Mouse (Mus musculus): ENCODE measurements at regions not wholly inside any gene's neighbourhood (a gene's known extent, or its start where the extent isn't known, plus 50 kb on each side); places are given as distances from the start of the nearest gene placed in this dataset.

DNA sequence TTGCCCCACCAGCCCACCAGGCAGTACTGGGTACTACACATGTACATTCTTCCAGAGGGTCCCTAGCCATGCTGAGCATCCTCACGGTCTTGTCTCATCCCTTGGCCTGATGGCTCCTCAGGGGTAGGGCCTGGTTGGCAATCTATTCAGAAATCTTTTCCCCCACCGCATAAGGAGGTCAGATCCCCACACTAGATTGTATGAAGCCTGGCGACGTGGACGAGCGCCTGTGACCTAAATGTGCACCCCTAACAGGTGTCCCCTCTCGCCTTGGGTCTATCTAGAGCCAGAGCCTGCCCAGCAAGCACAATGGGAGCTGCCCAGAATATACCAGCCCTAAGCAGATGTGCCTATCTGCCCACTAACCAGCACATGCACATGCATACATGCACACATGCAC lies 111.4 kb upstream of the Mrps22 start:
- no peak overlapping the region for H3K9ac ChIP-seq (ENCODE audit: low read depth, low read length)
- WGBS = 87% methylated on average over 7 of the region's 7 CpGs
- no peaks in the 10 kb centered on the region for H3K4me1 ChIP-seq (replicated peaks; ENCODE audit: control insufficient read depth, insufficient read depth, low read length)
- no peak for TF ChIP-seq CTCF (IDR thresholded peaks at IDR 0.05; ENCODE audit: low read depth)
- no peak overlapping the region for H3K4me3 ChIP-seq (ENCODE audit: low read depth, low read length)
- H3K36me3 ChIP-seq (ENCODE audit: control insufficient read depth, insufficient read depth) = no peaks in the 10 kb centered on the region
- H3K9me3 ChIP-seq (ENCODE audit: control insufficient read depth) = no peaks in the 10 kb centered on the region
- H3K27ac ChIP-seq (ENCODE audit: low read depth, low read length) = no peak overlapping the region
- H3K4me2 ChIP-seq (replicated peaks; ENCODE audit: low read depth) = no peak overlapping the region
- no peaks in the 10 kb centered on the region for H3K27me3 ChIP-seq (replicated peaks; ENCODE audit: control insufficient read depth, insufficient read depth, low read length)
- ATAC-seq = no peak

DNA sequence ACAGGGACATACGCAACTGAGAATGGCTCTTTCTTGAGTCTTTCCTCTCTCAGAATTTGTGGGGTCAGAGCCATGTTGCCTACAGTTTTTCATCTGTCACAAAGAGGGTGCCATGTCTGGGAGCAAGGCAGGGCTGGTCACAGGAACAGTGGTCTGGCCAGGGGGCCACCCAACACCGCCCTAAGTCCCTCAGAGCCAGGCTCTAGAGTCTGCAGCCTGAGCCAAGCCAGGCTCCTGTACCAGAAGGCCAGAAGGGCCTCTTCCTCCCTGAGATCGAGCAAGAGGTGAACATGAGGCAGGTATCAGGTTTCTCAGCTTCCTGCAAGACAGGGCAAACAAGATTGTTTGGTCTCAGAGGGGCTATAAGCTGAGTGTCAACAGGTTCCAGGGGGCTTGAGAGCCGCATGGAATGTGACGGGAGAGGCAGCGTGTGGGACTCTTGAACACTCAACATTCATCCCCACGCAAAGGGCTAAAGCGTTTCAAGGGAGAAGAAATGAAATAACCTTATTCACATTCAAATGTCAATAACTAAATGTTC lies 110.6 kb upstream of the Mrps22 start:
- no peak overlapping the region for H3K4me3 ChIP-seq (ENCODE audit: low read depth, low read length)
- no peaks in the 10 kb centered on the region for H3K27me3 ChIP-seq (replicated peaks; ENCODE audit: control insufficient read depth, insufficient read depth, low read length)
- ATAC-seq = no peak
- no peaks in the 10 kb centered on the region for H3K9me3 ChIP-seq (ENCODE audit: control insufficient read depth)
- no peak overlapping the region for H3K9ac ChIP-seq (ENCODE audit: low read depth, low read length)
- no peak overlapping the region for H3K27ac ChIP-seq (ENCODE audit: low read depth, low read length)
- H3K36me3 ChIP-seq (ENCODE audit: control insufficient read depth, insufficient read depth) = no peaks in the 10 kb centered on the region
- H3K4me2 ChIP-seq (replicated peaks; ENCODE audit: low read depth) = no peak overlapping the region
- WGBS = 65% methylated on average over 8 of the region's 8 CpGs
- TF ChIP-seq CTCF (IDR thresholded peaks at IDR 0.05; ENCODE audit: low read depth) = no peak
- no peaks in the 10 kb centered on the region for H3K4me1 ChIP-seq (replicated peaks; ENCODE audit: control insufficient read depth, insufficient read depth, low read length)

- no peak for ATAC-seq
- no peaks in the 10 kb centered on the region for H3K9me3 ChIP-seq (ENCODE audit: control insufficient read depth)
- no peak overlapping the region for H3K27ac ChIP-seq (ENCODE audit: low read depth, low read length)
- H3K36me3 ChIP-seq (ENCODE audit: control insufficient read depth, insufficient read depth) = no peaks in the 10 kb centered on the region
- WGBS = 67% methylated on average over 9 of the region's 9 CpGs
- TF ChIP-seq CTCF (IDR thresholded peaks at IDR 0.05; ENCODE audit: low read depth) = no peak
- no peaks in the 10 kb centered on the region for H3K4me1 ChIP-seq (replicated peaks; ENCODE audit: control insufficient read depth, insufficient read depth, low read length)
- no peaks in the 10 kb centered on the region for H3K27me3 ChIP-seq (replicated peaks; ENCODE audit: control insufficient read depth, insufficient read depth, low read length)
- H3K4me2 ChIP-seq (replicated peaks; ENCODE audit: low read depth) = no peak overlapping the region
- H3K4me3 ChIP-seq (ENCODE audit: low read depth, low read length) = no peak overlapping the region
- H3K9ac ChIP-seq (ENCODE audit: low read depth, low read length) = no peak overlapping the region
These were observed 108.8 kb upstream of the Mrps22 start for GRCm38 (mm10) chr9:98710155-98710710.

- H3K27ac ChIP-seq (ENCODE audit: low read depth, low read length) = no peak overlapping the region
- WGBS = 76% methylated on average over 18 of the region's 18 CpGs
- H3K4me3 ChIP-seq (ENCODE audit: low read depth, low read length) = no peak overlapping the region
- H3K9me3 ChIP-seq (ENCODE audit: control insufficient read depth) = no peaks in the 10 kb centered on the region
- no peaks in the 10 kb centered on the region for H3K27me3 ChIP-seq (replicated peaks; ENCODE audit: control insufficient read depth, insufficient read depth, low read length)
- no peak for ATAC-seq
- H3K4me2 ChIP-seq (replicated peaks; ENCODE audit: low read depth) = no peak overlapping the region
- H3K36me3 ChIP-seq (ENCODE audit: control insufficient read depth, insufficient read depth) = no peaks in the 10 kb centered on the region
- H3K9ac ChIP-seq (ENCODE audit: low read depth, low read length) = no peak overlapping the region
- no peak for TF ChIP-seq CTCF (IDR thresholded peaks at IDR 0.05; ENCODE audit: low read depth)
- no peaks in the 10 kb centered on the region for H3K4me1 ChIP-seq (replicated peaks; ENCODE audit: control insufficient read depth, insufficient read depth, low read length)
These were observed 106.7 kb upstream of the Mrps22 start for GRCm38 (mm10) chr9:98708001-98708680.

DNA sequence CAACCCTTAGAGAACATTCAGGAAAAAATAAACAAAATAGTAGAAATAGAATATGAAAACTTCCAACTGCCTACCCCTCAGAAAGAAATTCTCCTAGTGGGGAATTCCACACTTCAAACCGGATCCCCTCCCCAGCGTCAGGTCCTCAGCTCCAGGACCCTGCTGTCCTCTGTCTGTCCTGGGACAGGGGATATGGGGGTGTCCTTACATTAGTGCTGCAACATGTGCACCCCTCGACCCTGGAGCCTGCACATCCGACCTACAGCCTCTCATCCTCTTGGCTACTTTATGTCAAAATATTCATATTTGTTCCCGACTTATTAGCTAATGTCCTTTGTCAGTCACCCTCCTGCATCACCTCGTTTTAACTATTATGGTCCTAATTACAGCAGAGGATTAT lies 106.0 kb upstream of the Mrps22 start:
- TF ChIP-seq CTCF (IDR thresholded peaks at IDR 0.05; ENCODE audit: low read depth) = no peak
- no peak overlapping the region for H3K4me2 ChIP-seq (replicated peaks; ENCODE audit: low read depth)
- ATAC-seq = no peak
- H3K4me1 ChIP-seq (replicated peaks; ENCODE audit: control insufficient read depth, insufficient read depth, low read length) = no peaks in the 10 kb centered on the region
- no peak overlapping the region for H3K9ac ChIP-seq (ENCODE audit: low read depth, low read length)
- 79% methylated on average over 6 of the region's 6 CpGs for WGBS
- no peaks in the 10 kb centered on the region for H3K36me3 ChIP-seq (ENCODE audit: control insufficient read depth, insufficient read depth)
- H3K27ac ChIP-seq (ENCODE audit: low read depth, low read length) = no peak overlapping the region
- no peaks in the 10 kb centered on the region for H3K9me3 ChIP-seq (ENCODE audit: control insufficient read depth)
- no peak overlapping the region for H3K4me3 ChIP-seq (ENCODE audit: low read depth, low read length)
- no peaks in the 10 kb centered on the region for H3K27me3 ChIP-seq (replicated peaks; ENCODE audit: control insufficient read depth, insufficient read depth, low read length)

- Histone ChIP-seq H3K27me3 (replicated peaks; ENCODE audit: control insufficient read depth, insufficient read depth, low read length) (no peaks in the 10 kb centered on the region), H3K4me2 (replicated peaks; ENCODE audit: low read depth) (no peak overlapping the region), H3K4me3 (ENCODE audit: low read depth, low read length) (no peak overlapping the region), H3K27ac (ENCODE audit: low read depth, low read length) (no peak overlapping the region), H3K9ac (ENCODE audit: low read depth, low read length) (no peak overlapping the region), H3K36me3 (ENCODE audit: control insufficient read depth, insufficient read depth) (no peaks in the 10 kb centered on the region), H3K4me1 (replicated peaks; ENCODE audit: control insufficient read depth, insufficient read depth, low read length) (no peaks in the 10 kb centered on the region), H3K9me3 (ENCODE audit: control insufficient read depth) (no peaks in the 10 kb centered on the region)
- WGBS = 29% methylated on average over 5 of the region's 5 CpGs
- TF ChIP-seq CTCF (IDR thresholded peaks at IDR 0.05; ENCODE audit: low read depth) = no peak
- ATAC-seq = no peak
These were observed 102.7 kb upstream of the Mrps22 start for GRCm38 (mm10) chr9:98704131-98704530.
